11 mouse cellular contexts compared by ENCODE assay signal in the genomic region with DNA sequence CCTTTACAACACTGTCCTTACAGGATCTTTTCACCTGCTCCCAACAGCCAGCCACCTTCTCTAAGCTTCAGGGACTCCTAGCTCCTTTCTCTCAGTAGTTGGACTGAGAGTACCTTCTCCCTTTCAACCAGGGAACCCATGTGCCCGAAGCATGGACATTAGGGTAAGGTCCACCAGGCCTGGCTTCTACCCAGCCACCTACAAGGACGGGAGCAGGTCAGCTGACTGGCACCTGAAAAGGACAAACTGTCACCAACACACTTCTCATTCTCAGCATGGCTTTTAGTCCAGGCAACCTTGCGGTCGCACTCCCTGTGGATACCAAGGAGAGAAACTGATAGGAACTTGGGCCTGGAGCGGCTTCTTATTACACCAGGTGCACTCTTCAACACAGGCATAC.
"Had no signal": no experiment of that assay in that cellular context is flagged by ENCODE, and none has a peak within 500 bp of the region (broad histone marks: within the 10 kb centered on the region; RNA-seq: fewer than 3 reads in every experiment).

No protein-coding gene starts in this region.

- H3K27ac ChIP-seq: intestine, embryonic 15.5 days; layer of hippocampus, adult 2 months; limb, embryonic 12.5 days; midbrain, embryonic 12.5 days; neural tube, embryonic 13.5 days; stomach, embryonic 15.5 days had no signal

- H3K4me1 ChIP-seq: intestine, embryonic 15.5 days; limb, embryonic 12.5 days; midbrain, embryonic 12.5 days; neural tube, embryonic 13.5 days; stomach, embryonic 15.5 days had no signal

- H3K9ac ChIP-seq: intestine, embryonic 15.5 days; limb, embryonic 12.5 days; midbrain, embryonic 12.5 days; neural tube, embryonic 13.5 days; stomach, embryonic 15.5 days had no signal

- ATAC-seq: intestine, embryonic 15.5 days; midbrain, embryonic 16.5 days had no signal

- H3K4me3 ChIP-seq: intestine, embryonic 15.5 days; layer of hippocampus, adult 2 months; limb, embryonic 12.5 days; midbrain, embryonic 12.5 days; neural tube, embryonic 13.5 days; stomach, embryonic 15.5 days had no signal

- DNase-seq: right cerebral cortex, postnatal 14 days; thymus, adult 2 months; thymus, postnatal 25 days had no signal

- H3K9me3 ChIP-seq: intestine, embryonic 15.5 days; limb, embryonic 12.5 days; midbrain, embryonic 12.5 days; neural tube, embryonic 13.5 days; stomach, embryonic 15.5 days had no signal

- H3K27me3 ChIP-seq: intestine, embryonic 15.5 days; limb, embryonic 12.5 days; midbrain, embryonic 12.5 days; neural tube, embryonic 13.5 days; stomach, embryonic 15.5 days had no signal

- H3K4me2 ChIP-seq: intestine, embryonic 15.5 days; limb, embryonic 12.5 days; liver, embryonic 11.5 days; midbrain, embryonic 12.5 days; neural tube, embryonic 13.5 days; stomach, embryonic 15.5 days had no signal
